Mouse (Mus musculus): ENCODE measurements at regions not wholly inside any gene's neighbourhood (a gene's known extent, or its start where the extent isn't known, plus 50 kb on each side); places are given as distances from the start of the nearest gene placed in this dataset.

- Histone ChIP-seq H3K27me3 (ENCODE audit: insufficient read depth, low read length) (no peaks in the 10 kb centered on the region), H3K9me3 (ENCODE audit: low read length) (no peaks in the 10 kb centered on the region), H3K4me3 (ENCODE audit: low read depth, low read length) (no peak overlapping the region), H3K4me1 (ENCODE audit: insufficient read depth) (no peaks in the 10 kb centered on the region), H3K27ac (ENCODE audit: low read depth, low read length) (no peak overlapping the region), H3K36me3 (ENCODE audit: insufficient read depth) (no peaks in the 10 kb centered on the region), H3K9ac (no peak overlapping the region), H3K4me2 (ENCODE audit: low read depth) (no peak overlapping the region)
- 87% methylated on average over 2 of the region's 2 CpGs for WGBS
- TF ChIP-seq CTCF (IDR thresholded peaks at IDR 0.05; ENCODE audit: low read depth): no peak
- ATAC-seq: no peak
- DNase-seq: no peak
Observed at GRCm38 (mm10) chr7:51247695-51248094, 263.1 kb upstream of the Ano5 start.

- Histone ChIP-seq H3K4me2 (ENCODE audit: low read depth) (no peak overlapping the region), H3K4me3 (ENCODE audit: low read depth, low read length) (no peak overlapping the region), H3K9me3 (ENCODE audit: low read length) (no peaks in the 10 kb centered on the region), H3K4me1 (ENCODE audit: insufficient read depth) (no peaks in the 10 kb centered on the region), H3K27ac (ENCODE audit: low read depth, low read length) (no peak overlapping the region), H3K27me3 (ENCODE audit: insufficient read depth, low read length) (no peaks in the 10 kb centered on the region), H3K9ac (no peak overlapping the region), H3K36me3 (ENCODE audit: insufficient read depth) (no peaks in the 10 kb centered on the region)
- DNase-seq (no peak), ATAC-seq (no peak)
- no peak for TF ChIP-seq CTCF (IDR thresholded peaks at IDR 0.05; ENCODE audit: low read depth)
- 46% methylated on average over 2 of the region's 2 CpGs for WGBS
Observed at GRCm38 (mm10) chr7:51254461-51254860, 256.4 kb upstream of the Ano5 start.

- TF ChIP-seq CTCF (IDR thresholded peaks at IDR 0.05; ENCODE audit: low read depth): no peak
- Histone ChIP-seq H3K4me2 (ENCODE audit: low read depth) (no peak overlapping the region), H3K4me3 (ENCODE audit: low read depth, low read length) (no peak overlapping the region), H3K27ac (ENCODE audit: low read depth, low read length) (no peak overlapping the region), H3K4me1 (ENCODE audit: insufficient read depth) (no peaks in the 10 kb centered on the region), H3K27me3 (ENCODE audit: insufficient read depth, low read length) (no peaks in the 10 kb centered on the region), H3K9ac (no peak overlapping the region), H3K36me3 (ENCODE audit: insufficient read depth) (no peaks in the 10 kb centered on the region), H3K9me3 (ENCODE audit: low read length) (no peaks in the 10 kb centered on the region)
- 33% methylated on average over 2 of the region's 2 CpGs for WGBS
- DNase-seq (no peak), ATAC-seq (no peak)
Observed at GRCm38 (mm10) chr7:51259160-51259831, 251.5 kb upstream of the Ano5 start.

GRCm38 (mm10) chr7:51264166-51264565 lies 246.7 kb upstream of the Ano5 start:
- DNase-seq (no peak), ATAC-seq (no peak)
- Histone ChIP-seq H3K27ac (ENCODE audit: low read depth, low read length) (no peak overlapping the region), H3K36me3 (ENCODE audit: insufficient read depth) (no peaks in the 10 kb centered on the region), H3K4me1 (ENCODE audit: insufficient read depth) (no peaks in the 10 kb centered on the region), H3K9me3 (ENCODE audit: low read length) (no peaks in the 10 kb centered on the region), H3K9ac (no peak overlapping the region), H3K4me2 (ENCODE audit: low read depth) (no peak overlapping the region), H3K4me3 (ENCODE audit: low read depth, low read length) (no peak overlapping the region), H3K27me3 (ENCODE audit: insufficient read depth, low read length) (no peaks in the 10 kb centered on the region)
- TF ChIP-seq CTCF (IDR thresholded peaks at IDR 0.05; ENCODE audit: low read depth): no peak
- 57% methylated on average over 4 of the region's 4 CpGs for WGBS

- no peak for TF ChIP-seq CTCF (IDR thresholded peaks at IDR 0.05; ENCODE audit: low read depth)
Observed at GRCm38 (mm10) chr7:51265896-51266295, 244.9 kb upstream of the Ano5 start.

GRCm38 (mm10) chr7:51266879-51267278 lies 243.9 kb upstream of the Ano5 start:
- Histone ChIP-seq H3K4me2 (ENCODE audit: low read depth) (no peak overlapping the region), H3K4me1 (ENCODE audit: insufficient read depth) (no peaks in the 10 kb centered on the region), H3K36me3 (ENCODE audit: insufficient read depth) (no peaks in the 10 kb centered on the region), H3K9me3 (ENCODE audit: low read length) (no peaks in the 10 kb centered on the region), H3K4me3 (ENCODE audit: low read depth, low read length) (no peak overlapping the region), H3K27me3 (ENCODE audit: insufficient read depth, low read length) (no peaks in the 10 kb centered on the region), H3K9ac (no peak overlapping the region), H3K27ac (ENCODE audit: low read depth, low read length) (no peak overlapping the region)
- no peak for TF ChIP-seq CTCF (IDR thresholded peaks at IDR 0.05; ENCODE audit: low read depth)
- no peak for DNase-seq
- no peak for ATAC-seq
- WGBS: 68% methylated on average over 5 of the region's 5 CpGs

More at GRCm38 (mm10) chr7:51265896-51266295, 244.9 kb upstream of the Ano5 start:
- ATAC-seq (no peak), DNase-seq (no peak)
- no peak overlapping the region for H3K9ac ChIP-seq
- no peak overlapping the region for H3K4me3 ChIP-seq (ENCODE audit: low read depth, low read length)
- H3K27me3 ChIP-seq (ENCODE audit: insufficient read depth, low read length): no peaks in the 10 kb centered on the region
- no peak overlapping the region for H3K4me2 ChIP-seq (ENCODE audit: low read depth)
- H3K36me3 ChIP-seq (ENCODE audit: insufficient read depth): no peaks in the 10 kb centered on the region
- H3K9me3 ChIP-seq (ENCODE audit: low read length): no peaks in the 10 kb centered on the region
- H3K27ac ChIP-seq (ENCODE audit: low read depth, low read length): no peak overlapping the region
- 76% methylated on average over 1 of the region's 1 CpGs for WGBS
- no peaks in the 10 kb centered on the region for H3K4me1 ChIP-seq (ENCODE audit: insufficient read depth)

- Histone ChIP-seq H3K4me3 (ENCODE audit: low read depth, low read length) (no peak overlapping the region), H3K36me3 (ENCODE audit: insufficient read depth) (no peaks in the 10 kb centered on the region), H3K27ac (ENCODE audit: low read depth, low read length) (no peak overlapping the region), H3K9me3 (ENCODE audit: low read length) (no peaks in the 10 kb centered on the region), H3K4me2 (ENCODE audit: low read depth) (no peak overlapping the region), H3K27me3 (ENCODE audit: insufficient read depth, low read length) (no peaks in the 10 kb centered on the region), H3K9ac (no peak overlapping the region), H3K4me1 (ENCODE audit: insufficient read depth) (no peaks in the 10 kb centered on the region)
- DNase-seq: no peak
- no peak for ATAC-seq
- 33% methylated on average over 4 of the region's 4 CpGs for WGBS
- no peak for TF ChIP-seq CTCF (IDR thresholded peaks at IDR 0.05; ENCODE audit: low read depth)
Observed at GRCm38 (mm10) chr7:51268743-51269142, 242.1 kb upstream of the Ano5 start.

All from forebrain, postnatal 0 days (tissue).